Mouse (Mus musculus) liver, embryonic 14.5 days (tissue): ENCODE data around the gene D6Ertd527e.

ENCODE experiments used
- CTCF ChIP-seq: IDR thresholded peaks from 2 replicates; pipeline ENCODE4 v1.5.1; 2016; ENCODE audit warnings: antibody characterized with exemption, low read depth, control low read depth
- EP300 ChIP-seq: IDR thresholded peaks from 2 replicates; pipeline ENCODE4 v1.6.1; 2016; ENCODE audit warnings: antibody characterized with exemption, low read depth

DNA sequence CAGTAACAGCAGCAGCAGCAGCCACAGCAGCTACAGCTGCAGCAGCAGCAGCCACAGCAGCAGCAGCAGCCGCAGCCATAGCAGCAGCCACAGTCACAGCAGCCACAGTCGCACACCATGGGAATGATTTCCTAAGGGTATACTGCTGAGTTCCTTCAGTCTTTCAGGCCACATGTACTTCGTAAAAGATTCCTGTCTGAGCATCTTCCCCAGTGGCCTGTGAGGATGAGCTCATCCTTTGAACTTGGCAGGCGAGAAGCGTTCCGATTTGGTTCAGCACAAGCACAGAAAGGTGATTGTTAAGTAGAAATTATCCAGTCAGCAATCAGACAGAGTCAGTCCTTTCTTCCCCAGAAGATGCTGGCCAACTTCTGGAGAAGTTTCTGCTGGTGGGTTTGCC is 7.6 kb downstream of the D6Ertd527e start:
- TF ChIP-seq CTCF = no peak
- TF ChIP-seq EP300 = no peak
